Mouse (Mus musculus) neural tube, embryonic 15.5 days (tissue): ENCODE measurements at regions not wholly inside any gene's neighbourhood (a gene's known extent, or its start where the extent isn't known, plus 50 kb on each side); places are given as distances from the start of the nearest gene placed in this dataset.

Experiments
- ATAC-seq: fragments of 200-750 bp; cut with Nextera tagmentation; 2 replicates; pipeline ENCODE4 v1.8.0; 2017; ENCODE audit warnings: mild to moderate bottlenecking, moderate TSS enrichment, moderate library complexity; ENCODE audit not compliant: low FRiP score
- H3K27ac ChIP-seq: fragments of 300-500 bp; sonication (generic); replicated peaks from 2 replicates; pipeline ENCODE4 v1.5.1; 2015; ENCODE audit warnings: mild to moderate bottlenecking, inconsistent platforms
- H3K27me3 ChIP-seq: fragments of 300-500 bp; sonication (generic); replicated peaks from 2 replicates; pipeline ENCODE4 v1.6.1; 2015; ENCODE audit warnings: inconsistent platforms
- H3K36me3 ChIP-seq: fragments of 300-500 bp; sonication (generic); 2 replicates; pipeline ENCODE4 v1.6.1; 2015; ENCODE audit warnings: inconsistent platforms
- H3K4me1 ChIP-seq: fragments of 300-500 bp; sonication (generic); 2 replicates; pipeline ENCODE4 v1.6.1; 2015; ENCODE audit warnings: inconsistent platforms
- H3K4me2 ChIP-seq: fragments of 300-500 bp; sonication (generic); 2 replicates; pipeline ENCODE4 v1.6.1; 2015; ENCODE audit warnings: inconsistent platforms, mild to moderate bottlenecking, moderate library complexity
- H3K4me3 ChIP-seq: fragments of 300-500 bp; sonication (generic); replicated peaks from 2 replicates; pipeline ENCODE4 v1.5.1; 2015; ENCODE audit warnings: mild to moderate bottlenecking, inconsistent platforms
- H3K9ac ChIP-seq: fragments of 300-500 bp; sonication (generic); replicated peaks from 2 replicates; pipeline ENCODE4 v1.6.1; 2015; ENCODE audit warnings: mild to moderate bottlenecking, inconsistent platforms
- H3K9me3 ChIP-seq: fragments of 300-500 bp; sonication (generic); replicated peaks from 2 replicates; pipeline ENCODE4 v1.6.1; 2016; ENCODE audit warnings: inconsistent platforms
- WGBS: fragments of 180-500 bp; shearing (Covaris S2); methylation state at CpG from one replicate; pipeline ENCODE4 v1.1.7; 2015; ENCODE audit warnings: mixed read lengths; 5-methylcytosine and 5-hydroxymethylcytosine counted together

- Histone ChIP-seq H3K9ac (no peak overlapping the region), H3K4me2 (no peak overlapping the region), H3K27ac (no peak overlapping the region), H3K36me3 (no peaks in the 10 kb centered on the region), H3K4me1 (no peaks in the 10 kb centered on the region), H3K9me3 (no peaks in the 10 kb centered on the region), H3K27me3 (no peaks in the 10 kb centered on the region), H3K4me3 (no peak overlapping the region)
- WGBS, result 22% methylated on average over 4 of the region's 4 CpGs
- ATAC-seq, result peak; percentile 70; the same call in 1 of the 2 replicates
Observed at GRCm38 (mm10) chr19:13980988-13981630, 67.8 kb downstream of the Olfr1505 start.

DNA sequence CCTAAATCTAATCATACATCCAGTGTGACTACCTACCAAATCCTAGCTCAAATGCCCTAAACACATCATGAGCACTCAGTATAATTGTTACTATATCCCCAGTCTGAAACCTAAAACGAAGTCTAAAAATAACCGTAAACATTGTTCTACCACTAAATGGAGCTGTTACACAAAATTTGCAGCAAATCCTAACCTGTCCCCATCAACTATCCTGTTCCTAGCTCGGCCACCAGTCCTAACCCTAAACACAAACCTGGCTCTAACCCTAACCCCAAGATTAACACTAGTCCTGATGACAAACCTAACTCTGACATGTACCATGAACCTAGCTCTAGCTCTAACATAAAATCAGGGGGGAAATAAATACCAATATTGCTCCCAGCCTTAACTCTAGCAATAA is 69.5 kb downstream of the Olfr1505 start:
- Histone ChIP-seq H3K9me3 (no peaks in the 10 kb centered on the region), H3K27ac (no peak overlapping the region), H3K4me1 (no peaks in the 10 kb centered on the region), H3K36me3 (no peaks in the 10 kb centered on the region), H3K9ac (no peak overlapping the region), H3K27me3 (no peaks in the 10 kb centered on the region), H3K4me3 (no peak overlapping the region), H3K4me2 (no peak overlapping the region)
- WGBS, result 67% methylated on average over 3 of the region's 3 CpGs
- peak; percentile 50; the same call in 1 of the 2 replicates for ATAC-seq
